Mouse (Mus musculus) left cerebral cortex, adult 18-20 months (tissue): ENCODE results near the gene Nop2. TPM values are rescaled to one million over a fixed set of nuclear protein-coding genes. Genes with fewer than 3 reads are reported as not detected.

Experiments used
- DNase-seq, 2 experiments: peaks; one replicate each; pipeline ENCODE4 v3.0.0; 2021 to 2022; ENCODE audit warnings: low spot score in 2 of 2, mixed read lengths in 1 of 2
- microRNA-seq, 2 experiments: library from miRNA; unstranded; fragments of <30 nt; microRNA quantifications; one replicate each; pipeline ENCODE4 v1.2.0; 2021
- total RNA-seq, 2 experiments: library from RNA; stranded (reverse); gene quantifications; 2 replicates each; pipeline ENCODE4 v1.2.3; 2021

Gene Nop2
- total RNA-seq, 2 experiments from 2014 or later: 30.2 to 30.5 TPM

GRCm38 (mm10) chr6:125166861-125167650 is 35.3 kb downstream of the Nop2 start:
- DNase-seq: peak; percentile 34 to 49

GRCm38 (mm10) chr6:125168086-125168485 is 36.4 kb downstream of the Nop2 start:
- DNase-seq: peak in 1 of 2 experiments; percentile 42

GRCm38 (mm10) chr6:125170194-125170593 is 38.5 kb downstream of the Nop2 start:
- DNase-seq: no peak

GRCm38 (mm10) chr6:125172474-125172873 is 40.8 kb downstream of the Nop2 start:
- no peak for DNase-seq

- DNase-seq: no peak
Measured at GRCm38 (mm10) chr6:125173256-125173655, 41.5 kb downstream of the Nop2 start.

DNA sequence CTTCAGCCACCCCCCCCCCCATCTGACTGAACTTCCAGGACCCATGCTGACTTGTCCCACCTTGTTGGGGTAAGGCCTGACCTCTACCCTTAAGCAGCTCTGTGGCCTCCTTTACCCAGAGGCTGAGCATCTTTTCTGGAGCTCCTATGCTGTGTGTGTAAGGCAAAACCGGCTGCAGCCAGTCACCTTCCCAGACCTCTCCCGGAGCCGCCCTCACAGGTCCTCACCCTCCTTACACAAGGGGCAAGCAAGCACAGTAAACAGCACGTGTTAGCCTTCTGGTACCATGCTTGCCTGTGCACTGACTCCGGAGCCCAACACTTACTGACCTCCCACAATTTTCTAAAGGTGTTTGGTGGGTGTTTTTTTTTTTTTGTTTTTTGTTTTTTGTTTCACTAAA is 43.8 kb downstream of the Nop2 start:
- no peak for DNase-seq

DNA sequence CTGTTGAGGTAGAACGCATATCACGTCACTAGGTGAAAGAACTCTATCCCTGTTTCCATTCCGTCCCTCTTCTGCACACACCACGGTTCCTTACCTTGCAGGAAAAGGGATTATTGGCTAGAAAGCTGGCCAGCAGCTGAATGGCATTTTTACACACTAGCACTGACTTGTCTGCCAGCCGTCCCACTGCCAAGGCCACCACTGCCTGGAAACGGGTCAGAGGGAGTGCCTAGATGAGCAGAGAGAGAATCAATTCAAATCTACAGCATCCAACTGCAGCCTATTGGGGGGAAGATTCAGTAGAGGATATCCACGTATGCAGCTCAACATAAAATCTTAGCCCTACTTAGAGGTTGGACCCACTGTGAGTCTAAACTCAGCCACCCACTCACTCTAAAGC is 47.9 kb downstream of the Nop2 start:
- no peak for DNase-seq

- DNase-seq: no peak
Measured at GRCm38 (mm10) chr6:125182133-125182532, 50.4 kb downstream of the Nop2 start.

DNA sequence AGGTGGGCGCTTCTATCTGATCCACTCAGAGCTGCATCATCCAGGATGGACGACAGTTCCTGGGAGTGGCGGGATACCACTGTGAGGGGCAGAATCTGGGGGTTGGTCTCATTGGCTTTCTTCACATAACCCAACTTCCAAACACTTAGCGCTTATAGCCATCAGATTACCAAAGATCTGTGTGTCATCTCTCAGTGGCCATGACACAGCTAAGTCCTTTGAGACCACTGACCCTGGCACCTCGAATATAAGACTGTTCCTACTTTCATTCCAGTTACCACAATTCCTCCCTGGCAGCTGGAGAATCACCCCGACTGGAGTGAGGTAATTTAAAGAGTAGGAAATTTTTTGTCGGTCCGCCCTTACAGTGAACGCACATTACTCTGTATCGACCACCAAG is 54.5 kb downstream of the Nop2 start:
- DNase-seq: no peak

DNA sequence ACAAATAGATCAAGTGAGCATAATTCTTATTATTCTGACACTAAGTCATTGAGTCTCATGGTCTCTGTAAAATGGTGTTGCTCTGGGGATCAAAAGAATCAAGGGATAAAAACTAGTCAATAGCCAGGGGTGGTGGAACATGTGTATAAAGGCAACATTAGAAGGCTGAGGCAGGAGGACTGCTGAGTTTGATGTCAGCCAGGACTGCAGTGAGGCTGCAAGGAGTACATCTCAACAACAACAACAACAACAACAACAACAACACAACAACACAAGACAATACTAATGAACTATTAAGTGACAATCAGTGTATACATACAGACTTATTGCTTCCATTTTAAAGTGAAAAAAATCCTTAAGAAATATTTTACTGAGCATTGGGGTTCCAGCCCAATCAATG is 59.1 kb downstream of the Nop2 start:
- no peak for DNase-seq

DNA sequence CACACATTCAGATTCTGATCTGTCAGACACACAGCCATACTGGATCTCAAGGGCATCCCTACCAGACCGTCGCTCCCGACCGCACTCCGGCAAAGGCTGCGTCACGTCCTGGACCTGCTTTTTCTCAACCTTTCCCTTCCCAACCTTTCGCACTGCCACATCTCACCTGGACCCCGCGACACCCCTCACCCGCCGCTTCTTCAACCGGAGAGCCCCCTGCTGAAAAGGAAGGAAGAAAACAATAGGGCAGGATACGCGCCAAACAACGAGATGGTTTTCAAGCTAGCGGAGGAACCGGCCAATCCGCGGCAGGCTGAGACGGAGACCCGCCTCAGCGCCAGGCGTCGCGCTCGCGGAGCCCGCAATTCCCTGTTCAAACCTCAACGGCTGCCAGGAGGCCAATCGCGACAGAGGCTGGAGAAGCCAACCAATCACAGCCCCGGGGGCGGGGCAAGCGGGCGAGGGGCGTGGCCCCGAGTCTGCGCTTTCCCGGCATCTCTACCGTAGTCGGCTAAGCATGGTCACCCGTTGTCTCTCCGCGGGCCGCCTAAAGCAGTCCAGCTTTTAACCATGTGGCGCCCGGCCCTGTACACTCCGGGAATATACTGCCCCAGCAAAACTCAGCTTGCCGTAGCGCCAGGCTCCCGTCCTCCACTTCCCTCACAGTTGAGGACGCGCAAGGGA is 59.8 kb downstream of the Nop2 start, which contains the start of the genes Ncapd2 and Mrpl51:
Gene Ncapd2 (minus strand): TSS at position 370 of the 684 bp plus-strand sequence.
Gene Mrpl51 (plus strand): TSS at position 470 of the 684 bp plus-strand sequence.
- peak; percentile 95 to 98 for DNase-seq

- peak; percentile 88 to 91 for DNase-seq
Measured at GRCm38 (mm10) chr6:125192016-125192714, 60.5 kb downstream of the Nop2 start.

GRCm38 (mm10) chr6:125192841-125193240 is 61.1 kb downstream of the Nop2 start:
- no peak for DNase-seq

- DNase-seq: no peak
Measured at GRCm38 (mm10) chr6:125193390-125193789, 61.7 kb downstream of the Nop2 start.

Small RNA genes within 50 kb of the gene (microRNA-seq; reads per million reads assigned to microRNA genes)
- gene Mir7045: 1.7 to 2.1 reads per million in 2 experiments

Other genes with a start within 250 kb of the Nop2 start
- 1 to 10 TPM; 4.2 to 8.6 TPM for gene Cd4, start 243.7 kb upstream of the Nop2 start, total RNA-seq
- 1 to 10 TPM; 2.6 to 3.2 TPM for gene Lag3, start 220.2 kb upstream of the Nop2 start, total RNA-seq
- 100 to 1,000 TPM; 895 to 902 TPM for gene Ptms, start 211.8 kb upstream of the Nop2 start, total RNA-seq
- gene Mlf2, start 200.5 kb upstream of the Nop2 start, total RNA-seq: 100 to 1,000 TPM; 626 to 639 TPM
- gene Cops7a, start 166.4 kb upstream of the Nop2 start, total RNA-seq: 100 to 1,000 TPM; 168 TPM
- gene Pianp, start 135.2 kb upstream of the Nop2 start, total RNA-seq: 100 to 1,000 TPM; 194 to 195 TPM
- gene Zfp384, start 122.8 kb upstream of the Nop2 start, total RNA-seq: 10 to 100 TPM; 45.9 to 47.6 TPM
- gene Ing4, start 92.1 kb upstream of the Nop2 start, total RNA-seq: 10 to 100 TPM; 50.7 to 51.1 TPM
- 10 to 100 TPM; 11.2 to 14.5 TPM for gene Acrbp, start 82.2 kb upstream of the Nop2 start, total RNA-seq
- under 1 TPM; 0.58 to 0.68 TPM for gene Lpar5, start 64.0 kb upstream of the Nop2 start, total RNA-seq
- gene Chd4, start 35.9 kb upstream of the Nop2 start, total RNA-seq: 100 to 1,000 TPM; 147 to 150 TPM
- 10 to 100 TPM; 54.6 to 55.8 TPM for gene Iffo1, start 13.3 kb downstream of the Nop2 start, total RNA-seq
- 1,000 to 10,000 TPM; 2,618 to 2,651 TPM for gene Gapdh, start 34.6 kb downstream of the Nop2 start, total RNA-seq
- gene Ncapd2, start 59.8 kb downstream of the Nop2 start, total RNA-seq: 10 to 100 TPM; 22.0 to 24.4 TPM
- 10 to 100 TPM; 69.7 to 81.2 TPM for gene Mrpl51, start 59.9 kb downstream of the Nop2 start, total RNA-seq
- 100 to 1,000 TPM; 111 to 145 TPM for gene Vamp1, start 83.6 kb downstream of the Nop2 start, total RNA-seq
- 1 to 10 TPM; 6.5 to 6.8 TPM for gene Tapbpl, start 100.0 kb downstream of the Nop2 start, total RNA-seq
- not detected for gene Cd27, start 105.1 kb downstream of the Nop2 start, total RNA-seq
- gene Tuba3a, start 154.1 kb downstream of the Nop2 start, total RNA-seq: not detected
- 1 to 10 TPM; 8.1 to 9.5 TPM for gene Ltbr, start 182.0 kb downstream of the Nop2 start, total RNA-seq
- 1 to 10 TPM; 2.6 to 3.6 TPM for gene Scnn1a, start 188.8 kb downstream of the Nop2 start, total RNA-seq
- gene Tnfrsf1a, start 217.5 kb downstream of the Nop2 start, total RNA-seq: 10 to 100 TPM; 10.9 to 13.4 TPM
- gene Plekhg6, start 248.9 kb downstream of the Nop2 start, total RNA-seq: under 1 TPM; 0.35 to 0.56 TPM